Mouse (Mus musculus): Measurements from ENCODE around the gene Zfp451. TPM values are rescaled to one million over a fixed set of nuclear protein-coding genes. Genes with fewer than 3 reads are reported as not detected.
"Not testable (repeated sequence)": the region's sequence is repeated elsewhere in the genome, so short reads cannot be mapped to it uniquely, and the experiment has no call there.

Gene Zfp451
- total RNA-seq (2021): 10 to 100 TPM; 85.4 to 89.8 TPM

DNA sequence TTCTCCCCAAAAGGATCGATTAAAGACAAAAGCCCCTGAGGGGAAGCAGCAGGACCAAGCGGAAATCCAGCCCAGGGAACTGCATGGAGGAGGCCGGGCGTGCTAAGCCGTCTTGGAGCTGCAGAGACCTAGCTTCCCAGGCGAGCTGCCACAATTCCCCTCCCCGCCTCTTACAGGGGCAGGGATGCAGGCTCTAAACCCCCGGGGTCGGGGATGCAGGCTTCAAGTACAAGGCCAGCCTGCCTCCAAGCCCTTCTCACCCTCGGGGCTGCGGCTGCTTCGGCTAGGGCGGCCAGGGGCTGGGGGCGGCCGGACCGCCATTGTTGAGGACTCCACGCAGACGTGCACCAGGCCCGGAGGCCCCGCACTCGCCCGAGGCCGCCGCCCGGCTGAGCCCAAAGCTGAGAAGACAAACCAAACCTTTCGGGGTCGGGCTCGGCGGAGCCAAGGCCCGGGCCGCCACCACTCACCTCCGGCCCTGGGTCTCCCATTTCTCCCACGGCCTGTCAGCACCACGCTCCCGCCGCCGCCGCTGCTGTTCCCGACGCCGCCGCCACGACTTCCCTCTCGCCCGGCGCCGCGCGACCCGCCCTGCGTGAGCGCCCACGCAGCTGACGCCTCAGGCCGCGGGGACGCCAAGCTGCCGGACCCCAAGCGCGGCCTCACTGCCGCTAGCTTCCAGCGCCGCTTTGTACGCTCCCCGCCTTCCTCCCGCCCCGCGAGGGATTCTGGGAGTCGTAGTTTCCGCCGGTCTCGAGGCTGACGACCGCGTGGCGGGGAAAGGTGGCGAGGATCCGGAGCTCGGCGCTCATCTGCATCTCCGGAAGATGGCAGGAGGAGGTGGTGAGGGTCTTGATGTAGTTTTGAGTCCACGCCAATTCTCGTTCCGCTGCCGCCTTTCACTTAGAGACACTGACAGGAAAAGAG lies at the start of gene Zfp451:
TSS of gene Zfp451 (minus strand) at position 728 of the 927 bp plus-strand sequence.
- peak; percentile 96 for DNase-seq
- intact Hi-C loops (cut with DNase I): no loop called here

DNA sequence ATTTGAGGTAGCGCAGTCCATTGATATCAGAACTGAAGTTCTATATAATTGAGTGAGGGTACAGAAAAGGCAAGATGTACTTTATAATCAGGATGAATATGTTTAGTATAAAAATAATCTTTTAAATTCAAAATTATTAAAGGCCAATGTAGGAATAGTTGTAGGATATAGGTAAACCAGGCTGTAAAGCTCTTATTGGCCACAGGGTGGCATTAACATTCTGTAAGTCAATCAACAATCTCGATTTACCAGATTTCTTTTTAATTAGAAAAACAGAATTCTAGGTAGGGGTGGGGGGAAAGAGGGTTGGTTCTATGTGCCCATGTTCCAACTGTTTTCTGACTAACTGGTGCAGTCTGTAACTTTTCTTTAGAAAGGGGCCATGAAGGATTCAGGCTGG lies 32.4 kb upstream of the Zfp451 start:
- intact Hi-C loops (cut with DNase I): no loop called here
- no peak for DNase-seq

DNA sequence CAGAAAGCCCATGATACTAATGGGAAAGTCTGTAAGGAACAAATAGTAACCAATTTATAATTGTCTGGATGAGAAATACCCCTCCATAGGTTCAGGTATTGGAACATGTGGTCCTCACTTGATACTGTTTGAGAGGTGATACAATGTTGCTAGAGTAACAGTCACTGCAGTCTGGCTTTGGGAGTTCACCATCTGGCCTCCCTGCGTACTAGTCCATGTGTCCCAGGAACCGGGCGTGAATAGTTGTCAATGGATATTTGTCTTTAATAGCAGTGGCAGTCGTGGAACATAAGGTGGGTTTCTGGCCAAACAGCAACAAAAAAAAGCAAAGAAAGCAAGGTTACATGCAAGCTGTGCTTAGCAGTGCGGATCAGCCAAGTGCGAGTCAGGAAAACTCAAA lies 29.4 kb upstream of the Zfp451 start:
- intact Hi-C loops (cut with DNase I): no loop called here
- no peak for DNase-seq

DNA sequence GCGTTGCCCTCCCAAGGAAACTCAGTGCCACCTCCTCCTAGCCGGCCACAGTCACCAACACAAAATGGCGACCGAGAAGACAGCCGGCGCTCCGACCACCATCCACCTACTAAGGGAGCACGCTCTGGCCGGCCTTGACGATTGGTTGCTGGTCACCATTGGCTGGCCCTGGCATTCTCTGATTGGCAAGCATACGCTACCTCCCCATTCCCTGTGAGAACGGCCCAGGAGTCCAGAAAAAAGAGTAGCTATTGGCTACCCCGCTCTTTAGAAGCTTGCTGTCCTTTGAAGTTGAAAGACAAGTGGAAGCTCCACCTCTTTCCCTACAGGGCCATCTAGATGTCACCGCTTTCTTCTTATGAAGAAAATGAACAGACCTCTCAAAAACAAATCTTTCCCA lies 24.6 kb upstream of the Zfp451 start:
- intact Hi-C loops (cut with DNase I); DNase-seq: not testable (repeated sequence)

DNA sequence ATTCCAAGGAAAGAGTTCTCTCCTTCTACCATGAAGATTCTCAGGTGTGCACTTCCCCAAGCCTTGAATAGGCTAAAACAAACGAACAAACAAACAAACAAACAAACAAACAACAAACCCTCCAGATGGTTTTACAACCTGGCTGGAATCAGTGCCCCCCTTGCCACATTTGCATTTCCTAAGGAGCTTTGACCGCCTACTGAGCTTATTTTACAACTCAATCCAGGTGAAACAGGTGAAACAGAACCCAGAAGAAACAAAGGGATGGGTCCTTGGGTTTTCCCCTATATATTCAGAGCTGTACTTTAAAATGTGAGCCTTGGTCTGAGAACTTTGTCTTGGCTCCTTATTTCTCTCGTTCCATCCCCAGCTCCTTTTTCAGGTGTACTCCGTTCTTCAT lies 16.2 kb upstream of the Zfp451 start:
- DNase-seq: no peak
- intact Hi-C loops (cut with DNase I): no loop called here

DNA sequence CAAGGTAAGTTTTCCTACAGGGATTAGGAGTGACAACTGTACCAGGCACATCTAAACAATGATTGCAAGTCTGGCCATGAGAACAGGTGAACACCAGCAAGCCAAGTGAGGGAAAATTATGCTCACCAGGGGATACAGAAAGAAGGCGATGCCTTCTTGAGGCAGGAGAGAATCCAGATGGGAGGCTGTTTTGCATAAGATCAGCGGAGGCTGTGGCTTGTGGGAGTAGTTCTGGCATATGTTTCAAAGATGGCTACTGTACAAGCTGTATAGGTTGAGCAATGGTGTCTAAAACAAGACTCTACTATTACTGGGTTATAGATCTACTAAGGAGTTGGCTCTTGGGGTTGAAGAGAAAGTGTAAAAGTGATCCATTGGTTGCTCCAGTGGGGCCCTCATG lies 3.5 kb upstream of the Zfp451 start:
- DNase-seq: no peak
- intact Hi-C loops (cut with DNase I): no loop called here

DNA sequence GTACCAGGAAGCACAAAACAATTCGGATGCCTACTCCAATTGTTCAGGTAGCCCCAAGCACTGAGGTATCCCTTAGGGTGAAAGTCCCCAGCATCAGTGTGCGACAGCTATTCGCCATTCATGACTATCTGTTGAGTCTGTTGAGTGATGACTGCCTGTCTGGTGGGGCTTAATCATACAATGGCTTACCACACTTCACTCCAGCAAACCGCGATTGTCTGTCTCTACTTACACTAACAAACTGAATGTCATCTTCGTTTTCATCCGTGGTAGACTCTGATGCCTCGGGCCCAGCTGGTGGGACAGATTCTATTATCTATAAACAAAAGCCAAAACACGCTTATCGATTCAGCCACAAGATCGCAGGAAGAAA lies 914 bp downstream of the Zfp451 start:
- intact Hi-C loops (cut with DNase I): no loop called here
- DNase-seq: no peak

DNA sequence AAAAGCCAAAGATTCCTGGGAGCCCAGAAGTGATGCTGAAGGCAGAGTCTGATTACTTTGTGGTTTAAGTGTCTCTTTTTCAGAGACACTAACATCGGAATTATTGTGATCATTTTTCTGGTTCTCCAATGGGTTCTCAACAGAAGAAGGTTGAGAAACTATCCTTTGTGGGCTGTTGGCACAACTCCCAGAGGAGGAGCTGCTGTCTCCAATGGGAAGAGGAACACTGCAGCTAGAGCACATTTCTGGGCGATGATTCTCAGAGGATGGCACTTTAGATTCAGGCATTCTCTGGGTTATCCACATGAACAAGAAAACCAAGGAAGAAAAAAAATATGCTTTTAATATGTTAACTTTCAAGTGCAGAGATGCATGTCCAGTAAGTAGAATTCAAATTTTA lies 11.1 kb downstream of the Zfp451 start:
- DNase-seq: no peak
- intact Hi-C loops (cut with DNase I): no loop called here

DNA sequence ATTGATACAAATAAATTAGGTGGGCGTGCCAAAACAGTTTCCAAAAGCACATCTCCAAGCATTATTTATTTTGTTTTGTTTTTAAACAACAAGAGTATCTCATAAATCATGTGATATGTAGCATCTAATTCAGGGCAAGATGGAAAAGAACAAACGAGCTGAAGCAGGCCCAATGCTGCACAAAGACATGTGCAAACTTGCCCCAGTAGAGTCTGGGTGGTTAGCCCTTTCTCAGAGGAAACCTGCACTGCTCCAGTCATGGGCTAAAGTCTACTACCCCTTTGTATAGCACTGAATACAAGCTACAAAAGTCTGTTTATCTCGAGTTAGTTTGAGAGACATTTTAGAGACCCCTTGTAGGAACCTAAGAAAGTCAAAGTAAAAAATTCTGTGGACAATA lies 14.8 kb downstream of the Zfp451 start:
- no peak for DNase-seq
- intact Hi-C loops (cut with DNase I): no loop called here

DNA sequence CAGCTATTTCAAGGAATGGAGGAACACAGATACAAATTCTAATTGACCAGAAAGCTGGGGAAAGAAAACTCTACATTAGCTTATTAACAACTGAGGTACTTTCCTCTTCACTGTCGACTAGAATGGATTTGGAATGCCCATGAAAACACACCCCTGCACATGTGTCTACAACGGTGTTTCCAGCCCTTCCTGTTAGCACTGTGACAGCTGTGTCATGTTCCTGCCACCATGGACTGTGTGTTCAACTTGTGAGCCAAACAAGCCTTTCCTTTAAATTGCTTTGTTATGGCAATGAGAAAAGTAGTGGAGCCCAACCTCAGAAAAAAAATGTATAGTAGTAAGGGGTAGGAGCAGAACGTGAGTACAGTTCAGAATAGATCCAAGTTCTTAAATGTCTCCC lies 25.9 kb downstream of the Zfp451 start:
- intact Hi-C loops (cut with DNase I): no loop called here
- no peak for DNase-seq

DNA sequence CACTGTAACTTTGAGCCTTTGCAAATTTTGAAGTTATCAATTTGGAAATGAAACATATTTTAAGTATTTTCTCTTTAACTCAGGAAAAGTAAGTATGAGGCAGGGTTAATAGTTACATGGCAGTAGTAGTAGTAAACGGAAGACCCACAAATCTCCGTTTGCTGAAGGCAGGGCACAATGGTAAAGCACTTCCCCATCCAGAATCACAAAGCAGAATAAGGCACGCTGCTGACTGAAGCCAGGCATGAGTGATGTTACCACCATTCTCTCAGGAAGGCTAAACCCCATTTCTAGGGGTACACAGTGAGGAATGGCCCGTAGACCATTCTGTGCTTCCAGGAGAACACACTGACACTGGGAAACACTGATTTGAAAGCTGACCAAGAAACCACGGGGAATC lies 26.3 kb downstream of the Zfp451 start:
- intact Hi-C loops (cut with DNase I): no loop called here
- DNase-seq: no peak

DNA sequence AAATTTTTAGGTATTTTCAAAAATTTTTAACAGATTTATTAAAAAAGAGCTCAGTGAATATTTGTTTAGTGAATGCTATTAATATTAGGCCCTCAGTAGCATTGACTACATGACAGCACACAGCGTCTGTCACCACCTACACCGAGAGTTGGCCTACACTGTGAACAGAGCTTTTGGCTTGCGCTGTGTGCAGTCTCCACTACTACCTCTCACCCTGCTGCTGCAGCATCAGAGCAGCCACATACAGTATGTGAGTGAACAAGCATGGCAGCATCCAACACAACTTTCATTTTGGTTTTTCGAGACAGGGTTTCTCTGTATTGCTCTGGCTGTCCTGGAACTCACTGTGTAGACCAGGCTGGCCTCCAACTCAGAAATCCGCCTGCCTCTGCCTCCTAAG lies 29.8 kb downstream of the Zfp451 start:
- no peak for DNase-seq
- intact Hi-C loops (cut with DNase I): no loop called here

DNA sequence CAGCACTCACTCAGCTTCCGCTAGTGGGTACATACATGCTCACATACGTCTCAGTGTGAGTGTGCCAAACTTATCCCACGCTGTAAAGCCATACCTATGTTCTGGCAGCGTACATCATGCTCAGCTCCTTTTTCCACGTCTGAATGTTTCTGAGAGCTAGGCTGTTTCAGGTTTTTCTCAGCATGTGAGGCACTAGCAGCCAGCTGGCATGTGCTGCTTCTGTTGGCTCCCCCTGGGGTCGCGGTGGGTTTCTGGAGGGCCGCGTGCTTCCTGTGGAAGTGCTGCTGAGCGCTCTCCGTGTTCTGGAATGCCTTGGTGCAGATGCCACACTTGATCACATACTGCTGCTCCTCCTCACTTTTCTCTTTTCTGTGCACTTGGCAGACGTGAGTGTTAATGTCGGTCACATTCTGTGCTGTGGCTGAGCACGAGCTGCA lies 38.2 kb downstream of the Zfp451 start:
- DNase-seq: peak; percentile 45
- intact Hi-C loops (cut with DNase I): no loop called here

DNA sequence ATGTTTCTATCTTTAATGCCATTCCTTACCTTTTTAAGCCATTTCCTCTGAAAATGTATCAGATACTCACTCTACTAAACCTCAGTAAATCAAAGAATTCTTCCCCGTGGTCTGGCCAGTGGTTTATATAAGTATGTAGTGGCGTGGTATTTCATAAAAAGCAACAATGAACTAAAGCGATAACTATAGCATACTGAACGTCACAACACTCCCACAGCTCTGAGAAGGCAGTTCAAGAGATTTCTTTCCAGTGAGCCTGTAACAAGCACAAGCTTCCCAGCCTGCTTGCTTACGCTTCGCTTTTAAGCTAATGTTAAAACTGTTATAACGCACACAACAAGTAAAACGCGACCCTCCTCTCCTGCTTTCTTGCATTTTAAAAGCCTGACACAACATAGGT lies 42.3 kb downstream of the Zfp451 start:
- DNase-seq: no peak
- intact Hi-C loops (cut with DNase I): no loop called here

DNA sequence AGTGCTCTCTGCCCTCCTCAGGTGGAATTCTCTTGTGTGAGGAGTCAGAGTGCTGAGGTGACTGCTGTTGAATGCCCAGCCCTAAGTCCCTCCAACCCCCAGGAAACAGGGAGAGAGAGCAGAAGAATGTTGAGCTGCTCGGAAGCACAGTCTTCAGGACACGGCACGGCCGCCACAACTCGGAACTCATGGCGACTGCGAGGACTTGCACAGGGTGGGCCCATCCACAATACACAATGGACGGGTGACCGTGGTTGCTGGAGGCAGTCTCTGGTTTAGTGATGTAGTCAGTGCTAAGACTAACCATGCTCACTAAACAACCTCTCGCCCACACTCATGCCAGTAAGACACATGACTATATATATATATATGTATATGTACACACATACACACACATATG lies 42.8 kb downstream of the Zfp451 start:
- DNase-seq: no peak
- intact Hi-C loops (cut with DNase I): no loop called here

DNA sequence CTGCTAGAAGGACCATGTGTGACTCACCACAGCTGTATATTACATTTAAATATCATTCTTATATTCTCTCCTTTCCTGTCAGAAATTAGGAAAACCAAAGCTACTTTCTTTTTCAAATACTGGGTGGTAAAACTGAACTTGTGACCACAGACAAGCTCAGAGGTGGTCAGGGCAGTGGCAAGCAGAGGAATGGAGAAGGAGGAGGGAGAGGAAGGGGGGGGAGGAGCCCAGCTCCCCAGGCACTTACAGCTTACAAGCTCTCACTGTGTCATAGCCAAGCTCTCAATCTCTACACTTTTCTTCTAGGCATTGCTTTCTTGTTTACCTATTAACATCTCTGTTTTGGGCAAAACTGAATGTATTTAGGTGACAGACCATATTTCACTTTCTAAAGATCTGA lies 45.6 kb downstream of the Zfp451 start:
- DNase-seq: no peak
- intact Hi-C loops (cut with DNase I): no loop called here

DNA sequence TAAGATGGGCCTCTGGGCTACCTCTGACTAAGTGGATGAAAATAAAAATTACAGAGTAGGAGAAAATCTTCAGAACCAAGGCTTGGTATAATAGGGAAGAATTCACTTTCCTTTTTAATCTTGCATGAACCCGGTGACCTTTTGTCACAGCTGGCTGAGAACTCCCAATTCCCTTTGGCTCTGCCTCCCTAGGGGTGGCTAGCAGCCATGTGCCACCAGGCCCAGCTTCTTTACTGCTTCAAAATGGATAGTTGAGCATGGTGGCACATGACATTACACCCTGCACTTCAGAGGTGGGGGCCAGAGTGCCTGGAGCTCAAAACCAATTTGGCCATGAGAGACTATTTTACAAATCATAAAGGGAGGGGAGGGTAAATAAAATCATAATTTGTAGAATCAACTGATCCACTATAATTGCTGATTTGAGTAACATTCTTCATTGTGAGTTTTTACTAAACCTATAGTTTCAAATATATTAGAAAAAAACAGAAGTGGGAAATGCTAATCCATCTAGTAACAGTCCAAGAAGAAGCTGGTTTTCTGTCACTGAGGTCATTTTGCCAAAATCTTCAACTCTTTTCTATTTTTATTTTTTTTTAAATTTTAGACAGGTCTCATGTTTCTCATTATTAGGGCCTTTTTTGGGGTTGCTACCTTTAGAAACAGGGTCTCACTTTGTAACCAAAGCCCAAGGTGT lies 46.2 kb downstream of the Zfp451 start:
- DNase-seq: no peak
- intact Hi-C loops (cut with DNase I): no loop called here

DNA sequence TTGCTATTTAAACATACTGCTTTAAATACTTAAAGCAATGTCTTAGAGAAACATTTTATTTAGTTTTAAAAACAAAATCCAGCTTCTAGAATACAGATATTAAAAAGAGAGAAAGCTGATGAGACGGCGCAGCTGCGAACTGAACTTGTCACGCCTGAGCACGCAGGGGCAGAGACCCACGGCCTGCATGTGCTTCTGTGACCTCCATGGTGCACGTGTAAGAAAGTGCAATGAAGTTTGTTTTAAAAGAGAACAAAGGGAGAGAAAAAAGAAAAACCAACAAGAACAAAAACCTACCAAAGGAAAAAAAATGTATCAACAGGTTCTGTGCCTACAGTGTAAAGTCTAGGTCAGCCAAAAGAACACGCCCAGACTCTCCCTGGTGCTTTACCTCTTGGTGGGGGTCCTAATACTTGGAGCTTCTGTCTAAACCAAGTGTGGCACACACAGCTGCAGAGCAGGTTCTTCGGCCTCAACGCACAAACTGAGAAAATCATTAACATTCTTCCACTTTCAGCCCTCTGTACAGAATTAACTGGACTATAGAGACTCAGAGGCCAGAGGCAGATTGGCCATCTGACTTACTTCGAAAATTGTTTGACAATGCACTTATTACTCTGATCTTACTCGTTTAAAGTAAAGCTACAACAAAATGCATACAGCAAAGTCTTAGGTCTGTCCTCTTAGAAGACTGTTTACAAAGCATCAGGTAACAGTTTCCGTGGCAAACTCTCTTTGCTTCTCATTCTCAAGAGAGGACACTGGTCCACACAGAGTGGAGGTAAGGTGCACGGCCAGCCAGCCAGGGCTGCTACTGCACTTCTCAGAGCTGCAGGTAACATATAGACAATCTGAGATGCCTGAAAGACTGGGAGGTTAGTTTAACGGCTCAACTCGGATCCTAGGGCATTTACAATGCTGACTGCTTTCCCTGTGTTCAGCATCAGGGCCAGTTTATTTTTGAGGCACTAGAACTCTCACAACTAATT lies 47.6 kb downstream of the Zfp451 start:
- no peak for DNase-seq
- intact Hi-C loops (cut with DNase I): no loop called here

DNA sequence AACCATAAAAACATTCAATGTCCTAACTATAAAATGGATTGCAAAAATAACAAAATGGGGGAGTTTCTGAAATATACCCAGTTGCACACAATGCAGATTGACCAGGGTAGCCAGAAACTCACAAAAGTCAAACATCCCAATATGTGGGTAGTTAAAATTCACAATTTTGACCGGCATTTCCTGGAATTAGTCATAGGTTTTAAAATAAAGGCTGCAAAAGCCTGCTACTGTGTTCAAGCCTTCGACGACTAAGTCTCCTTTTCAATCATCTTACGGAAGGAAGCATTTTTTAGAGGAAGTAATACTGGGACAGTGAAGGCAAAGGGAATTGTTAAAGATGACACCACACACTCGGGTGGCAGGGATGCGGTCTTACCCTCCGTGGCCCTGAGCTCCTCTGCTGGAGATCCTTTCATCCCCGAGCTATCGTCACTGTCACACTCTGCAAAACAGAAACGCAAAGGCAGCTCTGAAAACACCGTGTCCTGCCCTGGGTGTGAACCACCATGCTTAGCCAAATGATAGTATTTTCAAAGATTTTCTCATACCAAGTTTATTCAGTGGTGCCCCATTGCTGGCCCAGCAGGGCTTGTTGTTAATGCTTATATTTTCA lies 48.8 kb downstream of the Zfp451 start:
- intact Hi-C loops (cut with DNase I): no loop called here

DNA sequence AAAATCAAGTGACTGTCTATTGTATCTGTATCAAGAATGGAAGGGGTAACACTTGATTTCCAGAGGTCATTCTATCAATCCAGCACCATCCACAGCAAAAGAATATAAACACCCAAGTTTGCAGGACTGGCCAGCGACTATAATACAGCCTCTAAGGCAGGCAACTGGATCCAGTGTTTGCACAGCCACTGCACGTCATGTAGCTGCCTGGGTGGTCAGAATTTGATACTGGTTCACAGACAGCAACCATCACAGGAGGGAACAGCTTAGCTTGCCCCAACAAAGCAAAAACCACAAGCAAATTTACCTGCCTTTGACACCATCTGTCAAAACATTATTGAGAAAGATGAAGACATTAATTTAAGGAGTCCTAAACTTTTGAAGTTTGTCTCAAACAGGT lies 50.6 kb downstream of the Zfp451 start:
- DNase-seq: no peak
- intact Hi-C loops (cut with DNase I): no loop called here

More for the DNA sequence above, 48.8 kb downstream of the Zfp451 start:
- DNase-seq: no peak
